Mouse (Mus musculus): ENCODE measurements around the gene Psat1.

Gene Psat1

DNA sequence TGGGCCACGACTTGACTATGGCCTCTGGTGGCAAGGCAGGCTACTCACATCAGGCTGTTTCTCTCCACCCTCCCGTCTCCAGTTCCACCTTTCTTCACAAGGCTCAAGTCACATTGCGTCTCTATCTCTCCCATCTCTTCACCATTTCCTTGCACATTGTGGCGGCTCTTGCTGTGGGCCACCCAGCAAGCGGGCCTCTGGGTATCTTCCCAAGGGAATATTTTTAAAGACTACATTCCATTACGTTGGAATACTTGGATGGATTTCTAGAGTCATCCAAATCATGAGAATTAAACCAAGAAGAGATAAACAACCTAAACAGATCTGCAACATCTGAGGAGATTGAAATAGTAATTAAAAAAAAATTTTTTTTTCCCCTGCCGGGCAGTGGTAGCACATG lies at the start of gene Psat1:
TSS of gene Psat1 (minus strand) at position 101 of the 400 bp plus-strand sequence.
- no peak for DNase-seq

GRCm38 (mm10) chr19:15990102-15990501 lies 43.0 kb upstream of the Psat1 start:
- no peak for DNase-seq

DNA sequence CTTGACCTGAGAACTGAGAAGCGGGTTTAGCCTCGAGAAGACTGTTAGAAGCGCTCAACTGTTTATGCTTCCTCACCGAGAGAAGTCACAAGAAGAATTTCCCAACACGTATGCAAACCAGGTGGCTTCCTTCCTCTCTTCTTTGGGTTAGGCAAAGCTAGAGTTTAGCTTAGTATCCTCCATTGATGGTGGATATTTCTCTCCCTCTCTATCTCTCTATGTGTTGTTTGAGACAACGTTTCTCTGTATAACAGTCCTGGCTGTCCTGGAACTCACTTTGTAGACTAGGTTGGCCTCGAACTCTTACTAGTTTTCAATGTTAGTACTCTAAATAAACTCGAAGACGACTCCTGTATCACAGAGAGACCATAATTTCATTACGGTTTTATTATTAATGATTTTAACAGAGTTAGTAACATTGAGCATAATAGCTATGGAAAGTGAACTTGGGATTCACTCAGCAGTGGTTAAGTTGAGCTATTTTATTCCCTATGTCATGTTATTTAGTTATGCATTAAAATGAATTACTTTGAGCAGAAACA lies 38.1 kb upstream of the Psat1 start:
- no peak for DNase-seq

DNA sequence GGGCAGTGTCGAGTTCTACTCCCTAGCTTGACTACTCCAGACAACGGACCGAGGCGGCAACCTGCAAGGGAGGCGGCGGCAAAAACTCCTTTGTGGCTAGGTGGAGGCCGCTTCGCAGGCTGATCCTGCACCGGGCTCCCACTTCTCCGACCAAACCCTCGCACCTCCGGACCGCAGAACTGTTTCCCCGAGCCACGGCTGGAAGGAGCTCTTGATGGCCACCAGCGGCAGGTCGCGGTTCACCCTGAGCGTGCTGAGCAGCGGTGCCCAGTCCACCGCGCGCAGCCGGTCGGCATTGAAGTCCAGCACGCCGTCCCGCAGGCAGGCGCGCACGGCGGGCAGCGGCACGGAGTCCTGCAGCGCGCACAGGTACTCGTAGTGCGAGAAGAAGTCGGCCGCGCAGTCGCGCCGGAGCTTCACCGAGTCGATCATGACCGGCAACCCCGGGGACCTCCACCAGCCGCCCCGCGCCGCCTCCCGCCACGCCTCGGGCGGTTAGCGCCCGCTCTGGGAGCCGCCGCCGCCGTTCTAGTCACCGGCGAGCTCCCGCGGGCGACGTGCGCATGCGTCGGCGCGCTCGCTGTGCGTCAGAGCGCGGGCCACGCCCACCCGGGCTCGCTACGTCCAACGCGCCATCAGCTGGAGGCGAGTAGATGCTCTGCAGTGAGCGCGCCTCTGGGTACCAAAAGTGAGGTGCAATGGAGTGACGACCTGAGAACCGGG lies 37.5 kb upstream of the Psat1 start, which contains the start of gene Cep78:
TSS of gene Cep78 (minus strand) at position 541 of the 723 bp plus-strand sequence.
- DNase-seq, result peak; percentile 95

GRCm38 (mm10) chr19:15983739-15984344 lies 36.7 kb upstream of the Psat1 start:
- DNase-seq, result no peak

DNA sequence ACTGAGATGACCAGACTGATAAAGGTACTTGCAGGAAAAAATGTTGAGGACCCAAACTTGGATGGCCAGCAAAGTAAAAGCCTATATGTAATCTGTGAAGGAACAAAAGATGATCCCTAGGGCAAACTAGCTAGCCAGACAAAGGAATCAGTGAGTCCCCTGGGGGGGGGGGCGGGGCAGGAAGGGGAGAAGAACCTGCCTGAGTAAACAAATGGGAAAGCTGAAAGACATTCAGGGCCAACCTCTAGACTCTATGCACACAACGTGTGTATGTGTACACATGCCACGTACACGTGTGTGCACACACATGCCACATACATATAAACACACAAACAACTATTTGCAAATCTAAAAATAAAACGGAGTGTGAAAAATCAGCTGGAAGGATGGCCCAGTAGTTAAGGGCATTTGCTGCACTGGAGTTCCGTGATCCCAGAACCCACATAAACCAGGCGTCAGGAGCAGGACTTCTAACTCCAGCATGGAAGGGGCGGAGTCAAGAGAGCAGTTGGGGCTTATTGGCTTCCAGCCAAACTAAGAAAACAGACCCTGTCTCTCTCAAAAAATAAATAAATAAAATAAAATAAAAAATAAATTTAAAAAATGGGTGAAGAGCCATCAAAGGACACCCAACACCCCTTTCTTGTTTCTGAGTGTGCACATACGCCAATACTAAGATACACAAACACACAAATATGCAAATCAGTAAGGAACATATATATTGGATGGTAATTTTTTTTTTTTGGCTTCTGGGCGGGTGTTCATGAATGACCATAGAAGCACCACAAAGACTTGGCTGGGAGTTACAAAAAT lies 36.0 kb upstream of the Psat1 start:
- DNase-seq, result no peak

- DNase-seq, result peak; percentile 46
Measured at GRCm38 (mm10) chr19:15981861-15982260, 34.7 kb upstream of the Psat1 start.

- DNase-seq, result no peak
Measured at GRCm38 (mm10) chr19:15973365-15973764, 26.2 kb upstream of the Psat1 start.

GRCm38 (mm10) chr19:15965082-15965481 lies 17.9 kb upstream of the Psat1 start:
- no peak for DNase-seq

- no peak for DNase-seq
Measured at GRCm38 (mm10) chr19:15964533-15964932, 17.4 kb upstream of the Psat1 start.

GRCm38 (mm10) chr19:15963011-15963695 lies 16.0 kb upstream of the Psat1 start:
- DNase-seq, result no peak

DNA sequence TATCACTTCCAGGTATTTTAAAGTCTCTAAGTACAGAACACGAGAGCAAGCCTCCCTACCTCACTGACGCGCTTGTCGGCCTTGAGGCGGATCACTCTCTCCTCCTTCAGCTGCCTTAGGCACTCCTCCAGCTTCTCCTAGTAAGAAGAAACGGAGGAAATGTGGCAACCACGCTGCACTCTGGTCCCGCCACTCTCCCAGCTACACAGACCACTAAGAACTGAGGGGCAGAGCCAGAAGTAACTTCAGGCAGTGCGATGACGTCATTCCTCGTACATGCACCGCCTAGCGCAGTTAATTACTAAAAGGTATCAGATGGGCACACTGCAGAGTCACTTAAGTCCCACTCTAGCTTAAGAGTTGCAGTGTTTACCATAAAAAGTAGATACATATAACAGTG lies 15.2 kb upstream of the Psat1 start:
- DNase-seq, result no peak

GRCm38 (mm10) chr19:15950225-15950624 lies 3.1 kb upstream of the Psat1 start:
- DNase-seq, result no peak

GRCm38 (mm10) chr19:15948867-15949266 lies 1.7 kb upstream of the Psat1 start:
- DNase-seq, result no peak

DNA sequence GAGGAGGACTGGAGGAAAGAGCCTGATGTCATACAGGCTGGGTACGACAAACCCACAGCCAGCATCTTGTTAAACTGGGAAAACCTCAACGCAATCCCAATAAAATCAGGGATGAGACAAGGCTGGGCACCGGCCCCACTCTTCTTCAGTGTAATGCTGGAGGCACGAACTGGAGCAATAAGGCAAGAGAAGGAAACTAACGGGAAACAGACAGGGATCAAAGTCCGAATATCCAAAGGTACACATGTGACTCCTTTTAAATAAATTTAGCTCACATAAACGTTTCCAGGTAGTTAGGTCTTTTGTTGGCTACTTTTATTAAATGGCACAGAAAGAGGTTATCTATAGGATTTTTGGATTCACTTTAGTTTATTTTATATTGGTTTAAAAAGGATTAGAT lies 1.3 kb upstream of the Psat1 start:
- DNase-seq, result no peak

GRCm38 (mm10) chr19:15946663-15947062 lies 474 bp downstream of the Psat1 start:
- DNase-seq, result no peak

DNA sequence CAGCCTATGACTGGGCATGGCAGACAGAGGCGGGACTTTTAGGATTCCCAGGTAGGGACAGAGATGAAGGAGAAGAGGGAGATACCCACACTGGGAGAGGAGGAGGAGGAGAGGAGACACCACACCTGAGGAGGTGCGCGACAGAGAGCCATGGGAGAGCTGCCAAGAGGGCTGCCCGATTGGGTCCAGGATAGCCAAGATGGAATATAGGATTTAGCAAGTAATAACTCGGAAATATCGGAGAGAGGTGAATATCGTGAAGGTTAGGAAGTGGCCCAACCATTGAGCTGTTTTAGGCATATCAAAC lies 4.1 kb downstream of the Psat1 start:
- DNase-seq, result no peak

DNA sequence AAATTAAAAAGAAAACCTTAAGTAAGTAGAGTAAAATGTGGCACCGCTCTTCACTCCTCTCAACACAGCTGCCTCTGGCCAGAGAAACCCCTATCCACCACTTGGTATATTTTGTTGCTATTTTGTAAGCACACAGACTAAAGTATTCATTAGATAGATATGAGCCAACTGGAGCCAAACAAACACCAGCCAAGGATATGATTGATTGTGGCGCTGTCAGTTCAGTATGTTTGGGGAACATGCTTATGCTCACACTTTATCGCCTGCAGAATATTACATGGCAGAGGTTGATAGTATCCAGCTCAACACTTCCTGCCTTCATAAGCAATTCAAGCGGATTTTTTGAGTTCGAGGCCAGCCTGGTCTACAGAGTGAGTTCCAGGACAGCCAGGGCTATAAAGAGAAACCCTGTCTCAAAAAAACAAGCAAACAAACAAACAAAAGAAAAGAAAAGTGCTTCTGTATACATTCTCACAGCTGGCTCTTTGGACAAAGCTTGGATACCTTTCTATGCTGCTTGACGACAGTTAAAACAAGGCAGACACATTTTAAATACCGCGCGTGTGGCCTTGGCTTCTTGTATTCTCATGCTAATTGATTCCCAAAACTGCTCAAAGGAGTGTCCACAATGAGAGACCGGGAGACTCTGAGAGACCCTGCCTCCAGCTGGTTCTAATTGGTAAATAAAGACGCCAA lies 4.6 kb downstream of the Psat1 start:
- DNase-seq, result no peak

DNA sequence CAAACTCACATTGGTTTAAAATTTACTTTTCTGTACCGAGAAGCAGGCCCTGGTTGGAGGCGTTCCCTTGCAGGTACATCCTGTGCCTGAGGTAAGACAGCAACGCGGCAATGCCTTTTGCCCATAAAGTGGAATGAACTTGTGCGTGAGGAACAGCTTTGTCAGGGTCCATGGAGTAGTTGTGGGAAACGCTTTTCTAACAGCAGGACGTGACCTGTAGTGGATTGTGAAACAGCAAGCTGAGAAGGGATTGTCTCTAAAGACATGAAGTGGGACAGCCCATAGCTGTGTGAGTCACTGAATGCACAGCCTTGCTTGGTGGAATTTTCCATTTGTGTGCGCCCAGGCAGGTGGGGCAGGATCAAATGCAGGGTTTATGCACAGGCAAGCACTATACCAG lies 5.7 kb downstream of the Psat1 start:
- DNase-seq, result no peak

DNA sequence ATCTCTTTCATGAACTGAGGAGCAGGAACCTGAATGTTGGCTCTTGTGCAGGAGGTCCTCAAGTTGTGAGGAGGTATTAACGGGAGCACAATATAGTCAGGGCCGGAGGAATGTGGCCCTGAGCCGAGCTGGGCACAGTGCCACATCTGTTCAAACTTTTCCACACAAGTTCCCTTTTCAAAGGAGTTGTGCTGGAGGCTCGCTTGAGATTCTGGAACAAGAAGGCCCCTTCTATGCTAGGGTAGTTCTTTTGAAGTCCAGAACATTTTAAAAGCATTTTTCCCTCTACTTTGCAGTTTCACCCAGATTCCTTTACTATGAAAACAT lies 21.5 kb downstream of the Psat1 start:
- DNase-seq, result peak; percentile 42

- peak; percentile 90 for DNase-seq
Measured at GRCm38 (mm10) chr19:15924866-15925718, 22.0 kb downstream of the Psat1 start.
